Mouse (Mus musculus): ENCODE data around the gene Olfr259.

Gene Olfr259

GRCm38 (mm10) chr2:87114467-87114866, at the start of gene Olfr259:
Olfr259 (minus strand) TSS chr2:87114567.
- no peak for DNase-seq (ENCODE audit: low spot score)

- DNase-seq (ENCODE audit: low spot score): no peak
Observed at GRCm38 (mm10) chr2:87152524-87152923, 38.2 kb upstream of the Olfr259 start, which contains the start of gene Olfr1111. Olfr1111 (minus strand) TSS chr2:87152624.

GRCm38 (mm10) chr2:87140200-87140599, 25.8 kb upstream of the Olfr259 start, which contains the start of gene Olfr1110:
Olfr1110 (minus strand) TSS chr2:87140300.
- DNase-seq (ENCODE audit: low spot score): no peak

- no peak for DNase-seq (ENCODE audit: low spot score)
Observed at GRCm38 (mm10) chr2:87095908-87096307, 18.5 kb downstream of the Olfr259 start, which contains the start of gene Olfr1109. Olfr1109 (minus strand) TSS chr2:87096008.

GRCm38 (mm10) chr2:87075717-87076116, 38.6 kb downstream of the Olfr259 start, which contains the start of gene Olfr1107:
Olfr1107 (minus strand) TSS chr2:87075817.
- DNase-seq (ENCODE audit: low spot score): no peak
